Comparison of ENCODE assay signal across 13 mouse cellular contexts in the genomic region with DNA sequence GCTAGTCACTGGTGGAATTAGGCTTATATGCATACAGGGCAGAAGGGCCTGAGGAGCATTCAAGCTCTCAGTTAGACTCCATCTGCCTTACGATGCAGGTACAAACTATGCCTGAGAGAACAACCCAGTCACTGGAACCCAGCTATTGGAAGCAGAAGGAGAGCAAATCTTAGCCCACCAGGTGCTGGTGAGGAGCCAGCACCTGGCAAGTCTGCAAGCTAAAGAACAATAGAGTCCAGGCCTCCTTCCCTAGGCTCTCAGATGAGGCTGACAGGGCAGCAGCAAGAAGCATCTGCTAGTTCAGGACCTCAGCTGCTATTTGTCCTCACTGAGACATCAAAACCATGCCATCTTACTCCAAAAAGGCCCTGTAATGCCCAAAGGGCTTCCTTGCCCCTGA.
"Had no signal": no experiment of that assay in that cellular context is flagged by ENCODE, and none has a peak within 500 bp of the region (broad histone marks: within the 10 kb centered on the region; RNA-seq: fewer than 3 reads in every experiment).

No protein-coding gene starts in this region.

- H3K4me3 ChIP-seq: limb, embryonic 15.5 days; liver, embryonic 12.5 days; midbrain, embryonic 12.5 days; neural tube, embryonic 15.5 days had no signal

- H3K27ac ChIP-seq: limb, embryonic 15.5 days; liver, embryonic 12.5 days; midbrain, embryonic 12.5 days; neural tube, embryonic 15.5 days had no signal

- DNase-seq: kidney, adult 8-10 months; kidney, postnatal 25 days; layer of hippocampus, adult 9-11 months; layer of hippocampus, postnatal 36 days; lung, embryonic 14.5 days; lung, postnatal 10 days; right cerebral cortex, adult 18-20 months; thymus, adult 18-20 months had no signal

- ATAC-seq: liver, embryonic 12.5 days; midbrain, embryonic 16.5 days had no signal
